Mouse (Mus musculus): ENCODE results near the gene Cenpe. TPM values are rescaled to one million over a fixed set of nuclear protein-coding genes. Genes with fewer than 3 reads are reported as not detected.

The Cenpe gene
- polyA plus RNA-seq, 1 experiment = 9.0 TPM

- no peak for DNase-seq
- no peak overlapping the region for H3K27ac ChIP-seq (ENCODE audit: control insufficient read depth, insufficient read depth, low read length)
- TF ChIP-seq POLR2A (IDR thresholded peaks at IDR 0.05; ENCODE audit: control insufficient read depth, extremely low read depth, insufficient read depth, low read length, poor library complexity) (no peak), CTCF (IDR thresholded peaks at IDR 0.05; ENCODE audit: borderline replicate concordance, control insufficient read depth, extremely low read depth, insufficient read depth, low read length, poor library complexity) (no peak)
- H3K4me1 ChIP-seq (replicated peaks; ENCODE audit: control insufficient read depth, insufficient read depth, low read length) = no peaks in the 10 kb centered on the region
- peaks cover 67% of the 10 kb centered on the region for H3K36me3 ChIP-seq (ENCODE audit: control insufficient read depth, insufficient read depth, low read length)
- no peaks in the 10 kb centered on the region for H3K27me3 ChIP-seq (ENCODE audit: control insufficient read depth, insufficient read depth, low read length)
- 98% methylated on average over 6 of the region's 6 CpGs for WGBS
- H3K4me3 ChIP-seq (ENCODE audit: control insufficient read depth, insufficient read depth, low read length) = no peak overlapping the region
Observed at GRCm38 (mm10) chr3:135251825-135252224, 39.5 kb downstream of the Cenpe start.

GRCm38 (mm10) chr3:135254784-135255183 is 42.4 kb downstream of the Cenpe start:
- Histone ChIP-seq H3K36me3 (ENCODE audit: control insufficient read depth, insufficient read depth, low read length) (peaks cover 74% of the 10 kb centered on the region), H3K4me3 (ENCODE audit: control insufficient read depth, insufficient read depth, low read length) (no peak overlapping the region), H3K27me3 (ENCODE audit: control insufficient read depth, insufficient read depth, low read length) (no peaks in the 10 kb centered on the region), H3K27ac (ENCODE audit: control insufficient read depth, insufficient read depth, low read length) (no peak overlapping the region), H3K4me1 (replicated peaks; ENCODE audit: control insufficient read depth, insufficient read depth, low read length) (no peaks in the 10 kb centered on the region)
- DNase-seq = no peak
- no peak for TF ChIP-seq POLR2A (IDR thresholded peaks at IDR 0.05; ENCODE audit: control insufficient read depth, extremely low read depth, insufficient read depth, low read length, poor library complexity)
- no peak for TF ChIP-seq CTCF (IDR thresholded peaks at IDR 0.05; ENCODE audit: borderline replicate concordance, control insufficient read depth, extremely low read depth, insufficient read depth, low read length, poor library complexity)

GRCm38 (mm10) chr3:135258919-135259318 is 46.6 kb downstream of the Cenpe start:
- H3K27ac ChIP-seq (ENCODE audit: control insufficient read depth, insufficient read depth, low read length) = no peak overlapping the region
- H3K36me3 ChIP-seq (ENCODE audit: control insufficient read depth, insufficient read depth, low read length) = peaks cover 81% of the 10 kb centered on the region
- no peak for DNase-seq
- H3K27me3 ChIP-seq (ENCODE audit: control insufficient read depth, insufficient read depth, low read length) = no peaks in the 10 kb centered on the region
- TF ChIP-seq POLR2A (IDR thresholded peaks at IDR 0.05; ENCODE audit: control insufficient read depth, extremely low read depth, insufficient read depth, low read length, poor library complexity) (no peak), CTCF (IDR thresholded peaks at IDR 0.05; ENCODE audit: borderline replicate concordance, control insufficient read depth, extremely low read depth, insufficient read depth, low read length, poor library complexity) (no peak)
- H3K4me1 ChIP-seq (replicated peaks; ENCODE audit: control insufficient read depth, insufficient read depth, low read length) = no peaks in the 10 kb centered on the region
- WGBS = 92% methylated on average over 10 of the region's 10 CpGs
- H3K4me3 ChIP-seq (ENCODE audit: control insufficient read depth, insufficient read depth, low read length) = no peak overlapping the region

- no peak for DNase-seq
- Histone ChIP-seq H3K36me3 (ENCODE audit: control insufficient read depth, insufficient read depth, low read length) (peaks cover 87% of the 10 kb centered on the region), H3K27me3 (ENCODE audit: control insufficient read depth, insufficient read depth, low read length) (no peaks in the 10 kb centered on the region), H3K4me3 (ENCODE audit: control insufficient read depth, insufficient read depth, low read length) (no peak overlapping the region), H3K4me1 (replicated peaks; ENCODE audit: control insufficient read depth, insufficient read depth, low read length) (no peaks in the 10 kb centered on the region), H3K27ac (ENCODE audit: control insufficient read depth, insufficient read depth, low read length) (no peak overlapping the region)
- 96% methylated on average over 7 of the region's 7 CpGs for WGBS
- TF ChIP-seq POLR2A (IDR thresholded peaks at IDR 0.05; ENCODE audit: control insufficient read depth, extremely low read depth, insufficient read depth, low read length, poor library complexity) = no peak
- TF ChIP-seq CTCF (IDR thresholded peaks at IDR 0.05; ENCODE audit: borderline replicate concordance, control insufficient read depth, extremely low read depth, insufficient read depth, low read length, poor library complexity) = no peak
Observed at GRCm38 (mm10) chr3:135260233-135260632, 47.9 kb downstream of the Cenpe start.

- H3K4me1 ChIP-seq (replicated peaks; ENCODE audit: control insufficient read depth, insufficient read depth, low read length) = no peaks in the 10 kb centered on the region
- no peaks in the 10 kb centered on the region for H3K27me3 ChIP-seq (ENCODE audit: control insufficient read depth, insufficient read depth, low read length)
- no peak overlapping the region for H3K4me3 ChIP-seq (ENCODE audit: control insufficient read depth, insufficient read depth, low read length)
- H3K27ac ChIP-seq (ENCODE audit: control insufficient read depth, insufficient read depth, low read length) = no peak overlapping the region
- DNase-seq = no peak
- H3K36me3 ChIP-seq (ENCODE audit: control insufficient read depth, insufficient read depth, low read length) = peaks cover 61% of the 10 kb centered on the region
- TF ChIP-seq POLR2A (IDR thresholded peaks at IDR 0.05; ENCODE audit: control insufficient read depth, extremely low read depth, insufficient read depth, low read length, poor library complexity) (no peak), CTCF (IDR thresholded peaks at IDR 0.05; ENCODE audit: borderline replicate concordance, control insufficient read depth, extremely low read depth, insufficient read depth, low read length, poor library complexity) (no peak)
- 94% methylated on average over 5 of the region's 5 CpGs for WGBS
Observed at GRCm38 (mm10) chr3:135268616-135269015, 56.3 kb downstream of the Cenpe start.

- peaks cover 55% of the 10 kb centered on the region for H3K36me3 ChIP-seq (ENCODE audit: control insufficient read depth, insufficient read depth, low read length)
Observed at GRCm38 (mm10) chr3:135269391-135269990, 57.2 kb downstream of the Cenpe start.

GRCm38 (mm10) chr3:135272627-135273026 is 60.3 kb downstream of the Cenpe start:
- no peak for DNase-seq
- 87% methylated on average over 12 of the region's 12 CpGs for WGBS
- no peak overlapping the region for H3K27ac ChIP-seq (ENCODE audit: control insufficient read depth, insufficient read depth, low read length)
- TF ChIP-seq CTCF (IDR thresholded peaks at IDR 0.05; ENCODE audit: borderline replicate concordance, control insufficient read depth, extremely low read depth, insufficient read depth, low read length, poor library complexity) (no peak), POLR2A (IDR thresholded peaks at IDR 0.05; ENCODE audit: control insufficient read depth, extremely low read depth, insufficient read depth, low read length, poor library complexity) (no peak)
- H3K4me3 ChIP-seq (ENCODE audit: control insufficient read depth, insufficient read depth, low read length) = no peak overlapping the region
- H3K27me3 ChIP-seq (ENCODE audit: control insufficient read depth, insufficient read depth, low read length) = no peaks in the 10 kb centered on the region
- H3K36me3 ChIP-seq (ENCODE audit: control insufficient read depth, insufficient read depth, low read length) = peaks cover 41% of the 10 kb centered on the region
- no peaks in the 10 kb centered on the region for H3K4me1 ChIP-seq (replicated peaks; ENCODE audit: control insufficient read depth, insufficient read depth, low read length)

More at GRCm38 (mm10) chr3:135269391-135269990, 57.2 kb downstream of the Cenpe start:
- Histone ChIP-seq H3K27ac (ENCODE audit: control insufficient read depth, insufficient read depth, low read length) (no peak overlapping the region), H3K4me3 (ENCODE audit: control insufficient read depth, insufficient read depth, low read length) (no peak overlapping the region), H3K27me3 (ENCODE audit: control insufficient read depth, insufficient read depth, low read length) (no peaks in the 10 kb centered on the region), H3K4me1 (replicated peaks; ENCODE audit: control insufficient read depth, insufficient read depth, low read length) (no peaks in the 10 kb centered on the region)
- no peak for DNase-seq
- WGBS = 98% methylated on average over 10 of the region's 10 CpGs
- TF ChIP-seq CTCF (IDR thresholded peaks at IDR 0.05; ENCODE audit: borderline replicate concordance, control insufficient read depth, extremely low read depth, insufficient read depth, low read length, poor library complexity) = no peak
- TF ChIP-seq POLR2A (IDR thresholded peaks at IDR 0.05; ENCODE audit: control insufficient read depth, extremely low read depth, insufficient read depth, low read length, poor library complexity) = no peak

All from thymus, adult 2 months (tissue).